Mouse (Mus musculus) megakaryocyte, embryonic 14.5 days (primary cell): ENCODE measurements around the gene Lhfpl2.

Experiments
- FLI1 ChIP-seq: IDR thresholded peaks from 2 replicates; pipeline ENCODE4 v1.6.1; 2012; ENCODE audit warnings: low read length, inconsistent platforms, mixed read lengths
- GATA1 ChIP-seq: IDR thresholded peaks from 3 replicates; pipeline ENCODE4 v1.6.1; 2012; ENCODE audit warnings: mixed read lengths, low read length, inconsistent platforms, borderline replicate concordance

- TF ChIP-seq GATA1 (no peak), FLI1 (no peak)
Measured at GRCm38 (mm10) chr13:94060461-94060860, 2.9 kb downstream of the Lhfpl2 start.
